Mouse (Mus musculus): ENCODE measurements around the gene Mbtps2.
A peak's percentile ranks its signal among the peaks of the same experiment; 100 is the strongest.

Mbtps2 gene

DNA sequence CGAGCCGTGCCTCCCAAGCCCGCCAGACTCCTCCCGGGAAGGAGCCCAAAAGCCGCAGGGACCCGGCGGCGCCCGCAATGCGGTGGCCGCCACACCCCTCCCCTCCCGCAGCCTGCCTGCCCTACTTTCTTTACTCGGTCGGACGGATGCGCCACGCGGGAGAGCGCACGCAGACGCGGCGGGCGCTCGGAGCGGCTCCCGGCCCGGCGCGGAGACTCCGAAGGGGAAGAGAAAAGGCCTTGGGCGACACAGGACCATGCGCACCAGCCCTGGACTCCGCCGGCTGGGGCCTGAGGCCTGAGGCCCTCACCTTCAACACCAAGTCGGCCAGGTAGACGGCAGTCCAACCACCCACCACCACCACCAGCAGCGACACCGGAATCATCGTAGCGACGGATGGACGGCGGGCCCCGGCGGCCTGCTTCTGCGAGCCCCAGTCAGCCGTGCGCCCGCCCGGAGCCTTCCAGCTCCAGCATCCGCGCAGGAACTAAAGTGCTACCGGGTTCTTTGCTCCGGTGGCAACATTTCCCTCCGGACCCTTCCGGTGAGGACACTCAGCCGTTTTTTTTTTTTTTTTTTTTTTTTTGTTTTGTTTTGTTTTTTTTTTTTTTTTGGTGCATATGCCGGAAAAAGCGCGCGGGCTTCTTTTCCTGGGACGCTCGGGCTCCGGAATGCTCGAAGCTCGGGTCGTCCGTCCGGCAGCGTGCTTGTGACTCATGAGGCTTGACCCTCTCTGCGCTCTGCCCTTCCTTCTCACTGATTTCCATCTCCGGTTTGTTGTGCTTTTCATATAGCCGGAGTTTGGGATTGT, at the start of gene Mbtps2:
TSS of gene Mbtps2 (minus strand) at position 530 of the 811 bp plus-strand sequence.
- peak; percentile 95 for DNase-seq

GRCm38 (mm10) chrX:157646399-157646798, 47.9 kb upstream of the Mbtps2 start:
- DNase-seq: no peak

DNA sequence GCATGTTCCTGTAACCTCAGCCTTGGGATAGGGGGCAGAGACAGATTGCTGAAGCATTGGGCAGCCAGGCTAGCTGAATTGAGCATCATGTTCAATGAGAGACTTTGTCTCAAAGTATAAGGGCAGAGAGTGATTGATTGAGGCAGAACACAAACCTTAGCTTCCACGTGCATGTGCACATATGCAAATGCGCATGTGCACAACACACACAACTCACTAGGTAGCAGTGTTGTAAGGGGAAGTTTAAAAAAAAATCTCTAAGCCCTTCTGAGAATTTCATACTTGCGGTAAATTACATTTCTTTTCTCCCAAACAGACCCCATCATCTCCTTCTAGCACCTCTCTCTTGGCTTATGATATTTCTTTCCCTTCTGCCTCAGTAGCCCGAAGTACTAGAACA, 46.2 kb upstream of the Mbtps2 start:
- DNase-seq: no peak

DNA sequence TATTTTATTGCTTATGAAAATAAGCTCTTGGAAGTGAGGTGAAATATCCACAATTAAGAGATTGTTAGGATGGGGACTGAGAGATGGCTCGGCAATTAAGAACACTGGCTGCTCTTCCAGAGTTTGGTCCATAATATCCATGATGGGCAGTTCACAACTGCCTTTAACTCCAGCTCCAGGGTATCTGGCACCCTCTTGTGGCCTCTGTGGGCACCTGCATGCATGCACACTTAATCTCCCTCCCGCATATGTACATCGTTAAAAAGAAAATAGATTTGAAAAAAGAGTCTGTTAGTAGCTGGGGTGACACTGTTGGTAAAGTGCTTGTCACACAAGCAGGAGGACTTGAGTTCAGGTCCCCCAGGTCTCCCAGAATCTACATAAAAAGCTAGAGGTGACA, 45.8 kb upstream of the Mbtps2 start:
- no peak for DNase-seq

DNA sequence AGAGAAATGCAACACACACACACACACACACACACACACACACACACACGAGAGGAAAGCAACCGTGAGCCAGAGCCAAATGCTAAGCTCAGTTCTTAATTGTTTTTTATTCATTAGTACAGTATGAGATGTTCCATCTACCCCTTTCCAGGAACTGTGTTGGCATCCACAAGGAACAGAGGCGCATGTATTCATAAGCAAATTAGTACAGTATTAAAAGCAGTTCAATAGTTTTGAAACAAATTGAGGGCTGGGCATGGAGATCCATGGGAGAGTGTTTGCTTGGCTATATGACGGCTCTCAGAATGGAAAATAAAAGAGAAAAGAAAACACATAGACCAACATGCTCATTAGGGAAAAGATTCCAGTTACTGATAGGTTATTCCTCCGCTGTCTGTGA, 44.3 kb upstream of the Mbtps2 start:
- no peak for DNase-seq

DNA sequence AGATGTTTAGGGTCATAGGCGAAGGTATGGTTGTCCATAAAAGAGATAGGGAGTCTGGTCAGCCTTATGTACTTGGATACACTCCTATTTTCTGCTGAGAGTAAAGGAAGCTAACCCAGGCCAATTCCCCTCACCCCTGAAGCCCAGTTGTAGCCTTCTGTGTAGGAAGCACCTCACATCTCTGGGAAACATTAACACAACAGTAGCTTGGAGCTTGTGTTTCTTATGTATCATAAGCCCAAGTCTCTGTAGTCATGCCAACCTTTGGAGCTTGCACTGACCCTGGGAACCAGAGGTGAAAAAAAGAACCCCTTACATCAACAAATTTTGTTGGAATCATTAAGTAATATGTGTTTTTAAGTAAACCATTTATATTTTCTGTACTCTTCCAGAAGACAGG, 38.7 kb upstream of the Mbtps2 start:
- no peak for DNase-seq

DNA sequence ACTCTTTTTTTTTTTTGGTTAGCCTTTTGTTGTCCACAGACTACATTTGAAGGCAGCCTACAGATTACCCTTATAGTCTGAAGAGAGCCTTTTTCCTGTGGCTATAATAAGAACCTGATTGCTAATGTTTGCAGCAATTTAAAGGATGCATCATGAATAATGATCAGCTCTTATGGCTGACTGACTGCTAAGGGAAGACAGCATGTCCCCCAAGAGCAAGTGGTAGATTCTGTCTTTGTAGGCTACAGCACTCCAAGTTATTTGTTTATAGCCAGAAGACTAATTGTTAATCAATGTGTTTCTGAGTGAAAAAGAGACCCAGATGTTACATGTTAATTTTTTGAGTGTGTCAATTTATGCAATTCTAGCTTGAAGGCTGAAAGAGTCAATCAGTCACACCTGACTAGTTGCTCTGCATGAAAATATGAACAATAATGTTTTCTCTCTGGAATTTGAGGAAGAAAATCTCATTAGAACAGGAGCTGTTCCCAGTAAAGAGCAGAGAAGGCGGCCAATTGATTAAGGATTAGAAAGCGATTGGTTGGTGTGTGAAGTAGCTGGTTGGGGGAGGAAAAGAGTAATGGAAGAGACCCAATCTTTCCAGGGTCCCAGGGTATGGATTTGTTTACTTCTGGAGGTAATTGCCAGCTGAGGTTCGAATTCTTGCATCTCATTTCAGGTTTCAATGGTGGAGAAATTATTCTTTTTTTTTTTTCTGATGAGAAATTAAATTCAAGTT, 35.3 kb upstream of the Mbtps2 start:
- DNase-seq: no peak

DNA sequence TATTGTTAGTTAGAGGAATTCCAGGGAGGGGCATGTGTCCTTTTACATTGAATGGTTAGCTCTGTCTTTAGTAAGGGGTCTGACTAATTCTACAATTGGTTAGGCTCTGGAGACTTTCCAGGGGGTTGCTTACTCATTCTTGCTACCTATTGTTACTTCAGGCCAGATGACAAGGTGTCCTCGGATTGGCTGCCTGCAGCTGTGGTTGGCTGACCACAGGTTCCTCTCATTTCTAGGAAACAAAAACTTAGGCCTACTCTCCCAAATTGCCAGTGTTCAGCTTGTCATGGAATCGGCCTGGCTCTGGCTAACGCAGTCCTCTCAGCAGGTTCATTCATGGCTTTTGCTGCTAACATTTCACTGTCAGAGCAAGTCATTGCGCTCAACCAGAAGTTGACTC, 31.8 kb upstream of the Mbtps2 start:
- no peak for DNase-seq

- peak; percentile 86 for DNase-seq
These were observed 14.4 kb upstream of the Mbtps2 start for GRCm38 (mm10) chrX:157612894-157613293.

- DNase-seq: no peak
These were observed 2.9 kb upstream of the Mbtps2 start for GRCm38 (mm10) chrX:157601450-157601849.

GRCm38 (mm10) chrX:157597585-157598185, 830 bp downstream of the Mbtps2 start:
- peak; percentile 85 for DNase-seq

DNA sequence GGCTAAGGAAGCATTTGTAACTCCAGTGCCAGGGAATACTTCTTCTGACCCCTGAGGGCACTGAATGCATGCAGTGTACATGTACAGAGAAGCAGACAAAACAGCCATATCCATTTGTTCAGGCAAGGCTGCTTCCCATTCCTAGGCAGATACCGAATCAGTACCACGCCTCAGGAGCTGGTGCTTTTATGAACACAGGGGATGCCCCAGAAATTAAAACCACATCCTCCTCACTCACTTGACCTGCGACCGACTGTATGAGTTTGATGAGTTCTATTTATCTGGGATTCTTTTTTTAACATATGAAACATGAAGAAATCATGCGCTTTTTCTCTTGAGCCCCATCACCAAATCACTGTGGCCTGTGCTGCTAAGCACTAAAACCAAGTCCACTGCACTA, 1.7 kb downstream of the Mbtps2 start:
- DNase-seq: no peak

DNA sequence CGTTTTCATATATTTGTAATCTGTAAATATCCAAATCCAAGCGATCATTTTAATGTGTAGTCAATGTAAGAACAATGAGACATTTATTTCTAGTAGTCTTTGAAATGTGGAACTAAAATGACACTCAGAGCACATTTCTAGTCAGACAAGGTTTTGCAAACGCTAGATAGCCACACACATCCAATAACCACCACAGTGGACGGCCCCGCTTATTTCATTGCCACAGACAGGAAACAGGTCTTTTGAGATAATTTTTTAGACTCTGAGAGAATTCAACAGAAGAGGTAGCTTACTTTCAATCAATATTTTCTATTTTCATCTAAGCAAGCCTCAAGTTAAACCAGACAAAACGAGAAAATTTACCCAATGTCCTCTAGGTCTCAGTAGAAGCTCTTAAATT, 2.6 kb downstream of the Mbtps2 start:
- DNase-seq: no peak

DNA sequence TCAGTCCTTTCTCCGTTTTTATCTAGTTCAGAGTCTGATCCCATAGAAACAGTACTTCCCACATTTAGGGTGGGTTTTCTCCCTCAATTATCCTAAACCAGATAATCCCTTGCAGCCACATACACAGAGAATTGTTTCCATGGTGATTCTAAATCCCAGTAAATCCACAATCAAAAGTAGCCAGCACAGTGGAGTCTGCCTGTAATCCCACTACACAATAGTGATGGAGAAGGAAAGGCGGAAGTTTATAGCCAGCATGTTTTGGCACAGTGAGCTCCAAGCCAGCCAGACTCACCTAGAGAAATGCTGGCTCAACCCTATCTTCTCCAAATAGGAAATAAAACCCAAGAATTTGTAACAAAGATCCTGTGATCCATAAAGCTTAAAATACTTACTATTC, 3.9 kb downstream of the Mbtps2 start:
- no peak for DNase-seq

DNA sequence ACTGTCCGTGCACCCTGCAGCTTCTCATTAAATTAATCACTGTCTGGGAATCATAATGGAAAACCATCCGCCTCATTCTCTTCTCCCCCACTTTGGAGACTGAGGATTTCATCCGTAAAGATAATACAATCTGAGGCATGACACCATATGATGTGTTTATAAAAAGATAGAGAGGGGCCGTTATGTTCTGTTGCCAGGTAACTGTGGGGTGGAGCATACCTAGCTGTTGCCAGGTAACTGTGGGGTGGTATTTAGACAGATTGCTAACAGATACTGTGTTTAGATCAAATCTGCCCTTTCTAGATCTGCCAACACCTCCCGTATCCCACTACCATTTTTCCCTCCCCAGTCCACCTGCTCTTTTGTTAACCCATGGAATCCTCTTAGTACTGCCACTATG, 11.5 kb downstream of the Mbtps2 start:
- no peak for DNase-seq

DNA sequence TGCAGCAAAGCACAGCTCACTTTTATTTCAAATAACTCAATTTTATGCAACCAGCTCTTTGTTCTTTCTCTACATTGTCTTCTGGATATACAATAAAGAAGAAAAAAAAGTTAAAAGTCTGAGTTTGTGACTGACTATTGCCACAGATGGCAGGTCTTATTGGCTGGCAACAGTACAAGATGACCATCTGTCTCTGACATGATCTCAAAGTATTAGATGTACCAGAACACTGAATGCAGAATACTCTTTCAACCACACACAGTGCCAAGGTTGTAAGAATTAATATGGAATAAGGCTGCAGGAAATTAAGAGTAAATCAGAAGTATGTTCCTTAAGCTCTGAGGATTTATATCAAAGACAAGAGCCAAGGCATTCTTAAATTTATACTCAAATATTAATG, 12.1 kb downstream of the Mbtps2 start:
- no peak for DNase-seq

GRCm38 (mm10) chrX:157579108-157579614, 19.4 kb downstream of the Mbtps2 start:
- DNase-seq: no peak

- DNase-seq: no peak
These were observed 23.8 kb downstream of the Mbtps2 start for GRCm38 (mm10) chrX:157574683-157575082.

GRCm38 (mm10) chrX:157568840-157569239, 29.7 kb downstream of the Mbtps2 start, which contains the start of gene Yy2:
TSS of gene Yy2 (minus strand) at chrX:157568985.
- no peak for DNase-seq

GRCm38 (mm10) chrX:157563794-157564193, 34.7 kb downstream of the Mbtps2 start:
- DNase-seq: no peak

GRCm38 (mm10) chrX:157547082-157547481, 51.4 kb downstream of the Mbtps2 start:
- no peak for DNase-seq

DNA sequence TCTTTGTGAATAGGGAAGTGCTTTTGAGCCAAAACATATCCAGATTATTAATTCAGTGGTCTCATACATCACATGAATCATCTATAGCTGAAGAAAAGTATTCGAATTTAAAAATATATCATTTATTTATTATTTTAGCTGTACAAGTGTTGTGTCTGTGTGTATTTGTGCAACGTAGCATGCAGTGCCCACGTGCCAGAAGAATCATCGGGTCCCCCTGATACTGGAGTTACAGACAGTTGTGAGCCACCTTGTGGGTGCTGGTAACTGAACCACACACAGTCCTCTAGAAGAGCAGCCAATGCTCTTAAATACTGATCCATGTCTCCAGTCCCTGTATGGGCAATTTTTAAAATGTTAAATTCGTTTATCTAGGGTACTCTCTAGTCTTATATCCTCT, 92.1 kb downstream of the Mbtps2 start:
- DNase-seq: peak; percentile 16

- peak; percentile 80 for DNase-seq
These were observed 94.0 kb downstream of the Mbtps2 start for GRCm38 (mm10) chrX:157504506-157504905.

DNA sequence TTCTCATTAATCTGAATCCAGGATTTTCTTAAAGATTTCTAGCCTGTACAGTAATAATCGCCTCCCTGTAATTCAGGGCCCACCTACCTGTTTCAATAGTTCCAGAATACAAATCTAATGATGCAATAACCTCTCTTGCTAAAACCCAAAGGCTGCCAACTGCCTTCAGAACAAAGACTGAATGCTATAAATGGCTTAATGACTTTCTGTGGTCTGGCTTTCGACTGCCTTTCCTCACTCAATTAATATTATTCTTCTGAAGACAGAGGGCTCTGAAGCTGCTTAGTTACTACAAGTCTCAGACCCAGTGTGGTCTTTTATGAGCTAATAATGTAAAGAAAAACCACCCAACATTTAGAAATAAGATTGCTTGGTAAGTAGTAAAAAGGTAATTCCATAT, 96.6 kb downstream of the Mbtps2 start:
- DNase-seq: no peak

Data from heart, adult 11 months (tissue).